Mouse (Mus musculus) retina, adult 2 months (tissue): ENCODE data around the gene Pecam1.
"Not testable (repeated sequence)": the region's sequence is repeated elsewhere in the genome, so short reads cannot be mapped to it uniquely, and the experiment has no call there.

Source experiments
- DNase-seq: peaks from one replicate; pipeline ENCODE4 v3.0.0-alpha.2; 2012; ENCODE audit warnings: low read depth, low spot score

Pecam1 gene

DNA sequence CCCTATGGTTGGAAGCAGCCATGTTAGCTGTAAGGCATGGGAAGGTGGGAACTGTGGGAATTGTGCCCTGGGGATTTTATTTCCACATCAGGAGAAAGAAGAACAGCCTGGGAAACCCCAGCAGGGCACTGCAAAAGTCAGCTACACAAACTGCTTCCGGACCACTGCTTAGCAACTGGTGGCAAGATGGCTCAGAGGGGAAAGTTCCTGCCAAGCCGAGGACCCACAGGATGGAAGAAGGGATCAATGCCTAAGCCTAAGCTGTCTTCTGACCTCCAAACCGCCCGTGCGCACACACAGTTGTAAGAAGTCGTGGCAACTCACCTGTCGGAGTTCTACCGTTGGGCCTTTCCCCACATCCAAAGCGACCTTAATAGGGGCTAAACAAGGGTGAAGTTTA, 22.6 kb upstream of the Pecam1 start:
- no peak for DNase-seq

DNA sequence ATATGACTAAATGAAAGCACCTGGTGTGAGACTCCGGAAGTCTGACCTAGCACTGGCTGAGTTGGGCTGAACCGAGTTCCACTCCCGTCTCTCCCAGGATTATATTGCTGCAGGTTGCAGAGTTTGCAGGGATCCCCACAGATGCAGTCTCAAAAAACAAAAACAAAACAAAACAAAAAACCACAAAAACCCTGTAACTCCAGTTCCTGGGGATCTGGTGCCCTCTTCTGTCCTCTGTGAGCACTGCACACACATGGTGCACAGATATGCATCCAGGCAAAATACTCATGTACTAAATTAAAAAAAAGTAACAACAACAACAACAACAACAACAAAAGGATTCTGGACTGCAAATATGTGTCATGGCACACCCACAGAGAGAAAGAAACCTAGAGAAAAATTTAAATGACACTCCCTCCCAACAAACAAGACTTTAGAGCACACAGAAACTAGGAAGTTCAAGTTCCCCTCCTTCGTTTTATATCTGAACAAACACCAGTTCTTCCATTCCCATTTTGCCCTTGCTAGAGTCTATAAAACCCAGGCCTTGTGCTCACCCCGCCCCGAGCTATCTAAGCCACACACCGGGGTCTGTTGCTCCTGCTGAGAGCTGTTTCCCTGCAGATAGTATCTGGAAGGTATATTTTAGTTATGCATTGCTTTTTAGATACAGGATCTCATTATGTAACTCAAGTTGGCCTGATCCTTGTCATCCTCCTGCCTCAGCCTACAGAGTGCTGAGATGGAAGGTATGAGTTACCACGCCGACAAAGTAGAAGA, 20.0 kb upstream of the Pecam1 start:
- DNase-seq = no peak

DNA sequence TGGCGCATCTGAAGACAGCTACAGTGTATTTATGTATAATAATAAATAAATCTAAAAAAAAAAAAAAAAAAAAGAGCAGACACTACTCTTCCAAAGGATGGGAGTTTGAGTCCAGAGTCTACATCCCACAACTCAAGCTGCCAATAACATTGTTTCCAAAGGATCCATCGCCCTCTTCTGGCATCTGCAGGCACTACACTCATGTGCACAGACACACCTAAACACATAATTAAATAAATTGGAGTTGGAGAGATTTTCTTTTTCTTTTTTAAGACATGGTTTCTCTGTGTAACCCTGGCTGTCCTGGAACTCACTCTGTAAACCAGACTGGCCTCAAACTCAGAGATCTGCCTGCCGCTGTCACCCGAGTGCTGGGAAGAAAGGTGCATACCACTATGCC, 17.1 kb upstream of the Pecam1 start:
- no peak for DNase-seq

DNA sequence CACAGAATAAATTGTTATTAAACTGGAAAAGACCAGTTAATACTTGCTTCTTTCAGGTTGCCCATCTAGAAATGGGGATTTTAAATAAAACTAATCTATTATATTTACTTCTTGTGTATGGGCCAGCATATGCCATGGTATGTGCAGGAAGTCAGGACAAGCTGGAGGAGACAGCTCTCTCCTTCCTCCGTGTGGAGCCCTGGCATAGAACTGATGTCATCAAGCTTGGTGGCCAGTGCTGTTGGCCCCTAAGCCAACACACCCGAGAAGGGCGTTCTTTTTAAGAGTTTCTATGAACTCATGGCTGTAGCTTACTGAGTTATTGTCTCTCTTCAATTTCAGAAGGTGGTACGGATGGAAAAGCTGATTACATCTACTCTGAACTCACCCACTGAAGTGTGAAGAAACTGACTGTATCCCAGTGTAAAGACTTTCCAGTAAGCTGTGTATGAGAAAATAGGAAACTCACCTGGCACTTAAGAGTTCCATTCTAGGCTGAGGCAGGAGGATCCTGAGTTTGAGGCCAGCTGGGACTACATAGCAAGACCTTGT, 16.3 kb upstream of the Pecam1 start:
- no peak for DNase-seq

DNA sequence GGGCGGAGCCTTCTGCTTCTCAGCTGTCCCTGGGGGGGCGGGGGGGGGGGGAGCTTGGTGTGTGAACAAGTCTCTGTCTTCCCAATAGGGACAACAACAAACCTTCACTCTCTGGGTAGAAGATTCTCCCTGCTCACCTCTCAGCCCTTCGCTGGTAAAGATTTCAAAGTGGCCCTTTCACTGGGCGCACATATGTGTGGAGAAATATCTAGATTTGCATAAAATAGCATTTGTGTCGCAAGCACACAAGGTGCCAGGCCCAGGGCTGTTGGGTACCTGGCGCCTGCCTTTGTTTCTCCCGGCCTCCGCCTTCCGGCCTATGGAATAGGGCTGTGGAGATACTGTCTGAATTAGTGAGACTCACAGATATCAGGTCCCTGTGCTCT, 12.4 kb upstream of the Pecam1 start:
- DNase-seq = no peak

DNA sequence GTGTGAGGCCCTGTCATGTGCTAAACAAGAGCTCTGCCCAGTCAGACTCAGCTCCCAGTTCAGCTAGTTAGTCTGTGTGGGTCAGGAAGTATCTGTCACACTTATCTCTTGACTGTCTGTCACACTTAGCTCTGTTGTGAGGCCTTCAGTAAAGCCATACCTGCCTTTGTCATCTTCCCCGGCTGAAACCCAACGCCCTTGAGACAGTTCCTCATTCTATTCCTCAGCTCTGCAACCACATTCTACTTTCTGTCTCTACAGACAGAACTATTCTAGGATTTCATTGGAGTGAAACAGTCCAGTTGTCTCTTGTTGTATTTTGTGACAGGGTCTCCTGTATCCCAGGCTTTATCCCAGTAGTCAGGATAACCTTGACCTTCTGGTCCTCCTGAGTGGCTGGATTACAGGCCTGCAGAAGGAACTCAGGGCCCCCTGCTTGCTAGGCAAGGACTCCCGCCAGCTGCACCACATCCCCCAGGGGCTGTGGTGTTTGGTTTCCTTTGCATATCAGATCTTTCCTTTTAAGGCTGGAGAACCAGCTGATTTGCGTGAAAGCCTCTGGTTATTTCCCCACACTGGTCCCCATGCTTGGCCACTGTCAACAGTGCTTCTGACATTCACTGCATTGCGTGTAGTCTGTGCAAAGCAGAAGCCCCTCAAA, 11.8 kb upstream of the Pecam1 start:
- no peak for DNase-seq

DNA sequence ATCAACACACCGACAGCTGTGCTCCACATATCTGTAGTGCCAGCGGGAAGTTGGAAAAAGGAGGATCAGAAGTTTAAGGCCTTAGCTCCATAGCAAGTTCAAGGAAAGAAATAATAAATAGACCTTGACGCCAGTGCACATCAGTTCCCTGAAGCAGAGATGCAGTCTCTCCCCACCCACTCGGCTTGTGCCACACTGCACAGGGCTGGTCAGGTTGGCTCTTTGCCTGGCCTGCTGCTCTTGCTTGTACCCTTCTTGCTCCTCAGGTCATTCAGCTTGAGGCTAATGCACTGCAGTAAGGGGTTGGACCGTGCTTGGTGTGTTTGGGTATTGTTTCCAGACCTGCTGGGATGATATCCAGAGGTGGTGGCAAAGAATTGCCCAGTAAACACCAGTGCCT, 10.1 kb upstream of the Pecam1 start:
- DNase-seq = no peak

DNA sequence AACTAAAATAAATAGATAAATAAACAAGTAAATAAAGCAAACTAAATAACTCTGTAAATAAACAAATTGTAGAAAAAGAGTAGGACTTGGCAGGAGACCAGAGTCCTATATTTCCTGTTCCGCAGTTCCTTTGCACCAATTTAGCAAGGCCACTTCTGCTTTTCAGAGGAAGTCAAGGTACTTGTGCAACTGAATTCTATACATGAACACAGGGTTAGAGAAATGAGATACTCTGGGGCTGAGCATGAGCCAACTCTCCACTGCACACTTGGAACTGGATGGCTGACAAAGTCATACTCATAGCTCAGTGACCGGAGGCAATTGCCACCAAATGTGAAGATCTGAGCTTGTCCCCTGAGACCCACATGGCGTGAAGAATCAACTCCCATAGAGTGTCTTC, 8.6 kb upstream of the Pecam1 start:
- DNase-seq = no peak

DNA sequence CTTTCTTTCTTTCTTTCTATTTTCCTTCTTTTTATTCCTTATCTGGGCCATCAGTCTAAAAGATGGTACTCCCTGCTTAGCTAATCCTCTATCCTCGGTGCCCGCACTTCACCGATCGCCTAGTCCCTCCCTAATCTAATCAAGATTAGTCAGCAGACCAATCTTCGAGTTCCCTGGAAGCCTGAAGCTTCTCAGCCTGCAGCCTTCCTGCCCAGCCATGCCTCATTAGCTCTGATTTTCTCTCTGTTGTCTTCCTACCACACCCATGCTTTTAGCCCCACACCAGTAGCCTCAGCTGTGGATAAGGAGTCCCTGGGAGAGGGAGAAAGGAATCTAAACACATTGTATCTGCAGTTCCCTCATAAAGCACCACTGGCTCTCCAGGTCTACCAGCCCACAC, 5.2 kb upstream of the Pecam1 start:
- no peak for DNase-seq

DNA sequence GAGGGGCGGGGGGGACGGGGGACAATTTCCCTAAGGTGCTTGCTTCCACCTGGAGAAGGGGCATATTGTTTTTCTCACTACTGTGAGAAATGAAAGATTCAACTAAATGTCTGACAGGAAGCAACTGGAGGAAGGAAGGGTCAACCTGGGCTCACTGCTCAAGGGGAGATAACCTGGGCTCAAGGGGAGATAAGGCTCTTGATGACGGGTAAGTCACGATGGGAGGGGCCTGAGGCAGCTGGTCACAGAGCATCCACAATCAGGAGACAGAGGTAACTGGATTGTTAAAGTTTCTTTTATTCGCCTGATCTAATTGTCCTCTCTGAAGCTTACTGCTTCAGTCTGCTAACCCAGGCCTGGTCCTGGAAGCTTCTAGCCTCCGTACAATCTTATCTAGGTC, 2.9 kb upstream of the Pecam1 start:
- no peak for DNase-seq

DNA sequence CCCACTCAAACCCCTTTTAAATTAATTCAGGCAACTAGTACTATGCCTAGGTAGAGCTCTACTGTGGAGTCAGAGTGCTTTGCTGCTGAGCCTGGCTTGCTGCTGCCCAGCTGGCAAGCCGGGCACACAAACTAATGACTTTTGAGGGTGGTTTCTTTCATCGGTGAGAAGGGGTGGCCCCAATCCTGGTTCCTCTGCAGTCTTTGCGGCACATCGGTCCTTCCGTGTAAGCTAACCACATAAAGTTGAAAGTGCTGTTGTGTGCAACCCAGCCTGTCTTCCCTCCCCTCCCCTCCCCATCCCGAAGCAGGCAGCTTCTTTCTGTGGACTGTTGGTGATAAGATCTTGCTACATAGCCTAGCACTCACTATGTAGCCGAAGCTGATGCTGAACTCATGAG, 1.7 kb upstream of the Pecam1 start:
- no peak for DNase-seq

DNA sequence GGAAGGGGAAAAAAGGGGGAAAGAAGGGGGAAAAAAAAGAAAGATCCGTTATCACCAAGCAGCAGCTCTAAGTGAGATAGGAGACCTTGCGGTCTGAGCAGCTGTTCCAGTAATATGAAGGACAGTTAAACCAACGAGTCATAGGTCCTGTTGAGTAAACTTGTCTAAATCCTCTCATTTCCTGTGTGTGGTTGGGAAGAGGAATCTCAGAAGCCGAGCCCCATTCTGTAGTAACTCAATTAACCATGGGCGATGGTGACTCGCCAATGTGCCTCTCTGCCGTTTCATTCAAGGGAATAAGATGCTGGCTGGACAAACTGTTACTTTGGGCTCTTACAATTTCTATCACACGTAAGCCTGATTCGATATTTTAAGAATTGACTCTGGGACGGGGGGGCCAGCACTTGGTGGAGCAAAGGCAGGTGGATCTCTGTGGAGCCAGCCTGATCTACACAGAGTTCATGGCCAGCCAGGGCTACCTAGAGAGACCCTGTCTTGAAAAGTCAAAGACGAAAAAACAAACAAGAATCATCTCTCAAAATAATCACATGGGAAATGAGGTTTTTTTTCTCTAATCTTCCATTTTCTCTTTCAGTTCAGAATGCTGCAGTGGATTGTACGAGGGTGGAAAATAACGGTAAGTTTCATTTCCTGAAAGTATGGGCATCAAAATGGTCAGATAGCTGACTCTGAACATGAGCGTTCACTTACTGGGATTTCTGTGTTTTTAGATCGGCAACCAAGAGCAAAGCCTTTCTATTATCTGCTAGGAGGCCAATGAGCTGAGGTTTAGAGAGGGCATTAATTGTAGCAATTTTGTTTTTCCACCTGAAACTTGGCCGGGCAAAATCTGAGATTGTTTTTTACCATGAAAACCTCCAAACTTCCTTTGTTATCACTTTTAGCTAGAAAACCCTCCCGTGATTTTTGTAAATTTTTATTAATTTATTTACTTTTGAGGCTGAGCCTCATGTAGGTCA, 901 bp upstream of the Pecam1 start, which contains the start of gene Milr1:
Milr1 (plus strand) TSS at position 188 of the 980 bp plus-strand sequence.
- no peak for DNase-seq

DNA sequence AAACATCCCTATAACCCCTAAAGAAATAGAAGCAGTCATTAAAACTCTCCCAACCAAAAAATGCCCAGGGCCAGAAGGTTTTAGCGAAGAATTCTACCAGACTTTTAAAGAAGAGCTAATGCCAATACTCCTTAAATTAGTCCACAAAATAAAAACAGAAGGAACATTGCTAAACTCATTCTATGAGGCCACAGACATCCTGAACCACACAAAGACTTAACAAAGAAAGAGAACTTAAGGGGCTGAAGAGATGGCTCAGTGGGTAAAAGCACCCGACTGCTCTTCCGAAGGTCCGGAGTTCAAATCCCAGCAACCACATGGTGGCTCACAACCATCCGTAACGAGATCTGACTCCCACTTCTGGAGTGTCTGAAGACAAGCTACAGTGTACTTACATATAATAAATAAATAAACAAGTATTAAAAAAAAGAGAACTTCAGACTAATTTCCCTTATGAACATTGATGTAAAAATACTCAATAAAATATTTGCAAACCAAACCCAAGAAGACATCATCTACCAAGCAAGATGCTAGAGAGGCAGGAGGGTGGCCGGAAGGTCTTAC, 789 bp downstream of the Pecam1 start:
- DNase-seq = not testable (repeated sequence)

DNA sequence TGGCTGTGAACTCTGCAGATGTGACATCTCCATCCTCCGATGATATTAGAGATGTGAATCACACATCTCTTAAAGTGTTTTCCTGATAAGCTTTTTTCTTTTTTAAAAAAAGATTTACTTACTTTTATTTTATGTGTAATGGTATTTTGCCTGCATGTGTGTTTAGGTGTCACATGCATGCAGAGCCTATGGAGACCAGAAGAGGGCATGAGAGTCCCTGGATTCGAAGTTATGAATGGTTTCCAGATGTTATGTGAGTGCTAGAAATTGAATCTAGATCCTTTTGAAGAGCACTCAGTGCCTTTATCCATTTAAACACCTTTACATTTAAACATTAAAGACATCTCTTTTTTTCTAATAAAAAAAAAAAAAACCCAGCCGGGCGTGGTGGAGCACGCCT, 5.5 kb downstream of the Pecam1 start:
- DNase-seq = no peak

DNA sequence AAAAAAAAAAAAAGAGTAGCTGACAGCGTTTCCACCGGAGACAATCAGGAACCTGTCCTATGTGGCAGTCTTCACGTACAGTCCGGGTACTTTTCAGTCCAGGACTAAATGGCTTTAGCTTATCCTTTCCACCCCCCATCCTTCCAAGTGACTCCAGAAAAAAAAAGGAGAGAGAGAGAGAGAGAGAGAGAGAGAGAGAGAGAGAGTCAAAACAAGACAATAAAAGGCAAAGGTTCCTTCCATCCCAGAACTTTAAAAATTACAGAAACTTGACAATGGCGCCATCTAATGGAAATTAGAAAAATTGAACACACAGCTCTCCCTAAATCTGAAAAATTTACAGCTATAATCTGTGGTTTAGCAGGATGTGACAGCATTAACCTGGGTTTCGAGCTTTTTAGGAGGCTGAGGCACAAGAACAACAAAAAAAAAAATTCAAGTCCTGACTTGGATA, 8.0 kb downstream of the Pecam1 start:
- DNase-seq = no peak

DNA sequence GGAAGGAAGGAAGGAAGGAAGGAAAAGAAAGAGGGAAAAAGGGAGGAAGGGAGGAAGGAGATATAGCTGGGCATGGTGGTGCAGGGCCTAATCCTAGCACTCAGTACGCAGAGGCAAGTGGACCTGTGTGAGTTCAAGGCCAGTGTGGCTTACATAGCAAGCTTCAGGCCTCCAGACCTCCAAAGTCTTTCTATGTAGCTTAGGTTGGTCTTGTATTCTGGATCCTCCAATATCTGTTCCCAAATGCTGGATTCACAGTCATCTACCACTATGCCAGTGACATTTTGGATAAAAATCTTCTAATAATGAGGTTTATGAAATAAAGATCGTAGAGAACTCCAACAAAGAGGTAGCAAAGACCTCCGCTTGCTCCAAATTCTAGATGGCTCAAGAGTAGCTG, 8.6 kb downstream of the Pecam1 start:
- DNase-seq = no peak

DNA sequence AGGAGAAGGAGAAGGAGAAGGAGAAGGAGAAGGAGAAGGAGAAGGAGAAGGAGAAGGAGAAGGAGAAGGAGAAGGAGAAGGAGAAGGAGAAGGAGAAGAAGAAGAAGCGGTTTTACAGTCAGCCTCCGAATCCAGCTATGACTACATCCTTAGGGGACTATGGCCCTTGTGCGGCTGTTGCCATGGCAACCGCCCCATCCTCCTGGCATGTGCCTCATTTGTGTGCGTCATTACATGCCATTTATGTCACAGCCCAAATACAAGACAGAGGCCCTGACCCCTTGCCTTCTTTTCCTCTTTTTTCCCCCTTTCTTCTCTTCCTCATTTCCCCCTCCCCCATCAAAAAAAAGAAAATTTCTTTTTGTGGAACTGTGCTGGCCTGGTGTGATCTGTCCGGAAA, 9.2 kb downstream of the Pecam1 start:
- DNase-seq = no peak

DNA sequence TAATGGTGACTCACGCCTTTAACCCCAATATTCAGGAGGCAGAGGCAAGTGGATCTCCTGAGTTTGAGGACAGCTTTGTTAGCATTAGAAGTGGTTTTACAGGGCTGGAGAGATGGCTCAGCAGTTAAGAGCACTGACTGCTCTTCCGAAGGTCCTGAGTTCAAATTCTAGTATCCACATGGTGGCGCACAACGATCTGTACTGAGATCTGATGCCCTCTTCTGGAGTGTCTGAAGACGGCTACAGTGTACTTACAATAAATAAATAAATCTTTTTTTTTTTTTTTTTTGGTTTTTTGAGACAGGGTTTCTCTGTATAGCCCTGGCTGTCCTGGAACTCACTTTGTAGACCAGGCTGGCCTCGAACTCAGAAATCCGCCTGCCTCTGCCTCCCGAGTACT, 9.7 kb downstream of the Pecam1 start:
- not testable (repeated sequence) for DNase-seq

DNA sequence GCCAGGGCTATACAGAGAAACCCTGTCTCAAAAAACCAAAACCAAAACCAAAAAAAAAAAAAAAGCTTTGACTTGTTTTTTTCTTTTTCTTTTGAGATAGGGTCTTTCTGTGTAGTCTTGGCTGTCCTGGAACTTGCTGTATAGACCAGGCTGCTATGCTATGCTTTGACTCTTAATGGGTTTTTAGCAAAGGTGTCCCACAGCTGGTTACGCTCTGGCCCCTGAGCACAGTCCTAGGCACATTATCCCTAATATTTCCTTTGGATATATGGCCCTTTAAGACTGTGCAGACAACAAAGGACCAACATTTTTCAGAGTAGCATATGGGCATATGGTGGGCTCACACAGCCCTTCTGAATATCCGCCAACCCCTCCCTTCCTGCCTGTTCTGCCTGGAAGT, 11.3 kb downstream of the Pecam1 start:
- no peak for DNase-seq

DNA sequence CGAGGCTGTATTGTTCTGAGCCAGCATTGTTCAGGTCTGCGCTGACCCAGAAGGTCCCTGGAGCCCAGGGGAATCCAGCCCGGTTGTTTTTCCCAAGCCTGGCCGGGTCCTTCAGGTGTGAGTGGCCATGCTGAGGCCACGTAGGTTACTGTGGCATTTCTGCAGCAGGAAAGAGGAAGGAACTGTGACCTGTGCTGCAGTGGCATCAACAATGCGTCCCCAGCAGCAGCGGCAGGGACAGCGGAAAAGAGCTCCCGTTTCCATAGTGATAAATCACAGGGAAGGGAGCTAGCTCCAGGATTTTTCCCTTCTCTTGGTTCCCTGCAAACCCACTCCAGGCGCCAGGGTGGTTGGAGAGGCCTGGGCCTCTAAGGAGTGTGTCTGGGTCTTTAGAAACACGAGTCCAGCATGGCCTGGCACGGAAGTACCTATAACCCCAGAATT, 13.2 kb downstream of the Pecam1 start:
- no peak for DNase-seq

DNA sequence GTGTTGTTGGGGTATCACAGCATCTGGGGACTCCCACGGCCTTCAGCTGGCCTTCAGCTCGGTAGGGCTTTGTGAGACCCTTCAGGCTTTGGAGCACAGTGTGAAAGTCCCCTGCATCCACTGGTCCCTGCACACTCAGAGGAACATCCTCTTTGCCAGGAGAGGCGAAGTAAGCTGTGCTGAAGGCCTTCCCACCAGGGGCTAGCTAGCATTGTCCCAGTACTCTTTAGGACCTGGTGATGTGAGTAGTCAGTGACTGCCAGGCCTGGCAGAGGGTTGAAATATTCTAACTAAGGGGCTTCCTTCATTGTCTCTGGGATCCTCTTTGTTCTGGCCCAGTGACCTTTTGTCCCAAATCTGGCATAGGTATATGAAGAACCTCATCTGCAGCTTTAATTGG, 13.8 kb downstream of the Pecam1 start:
- DNase-seq = no peak
